Mouse (Mus musculus) frontal cortex, postnatal 14 days (tissue): ENCODE measurements at regions not wholly inside any gene's neighbourhood (a gene's known extent, or its start where the extent isn't known, plus 50 kb on each side); places are given as distances from the start of the nearest gene placed in this dataset.

ENCODE experiments used
- DNase-seq, 2 experiments: peaks; one replicate each; pipeline ENCODE4 v3.0.0; 2022; ENCODE audit warnings: low spot score in 2 of 2

GRCm38 (mm10) chr14:72942571-72942970, 106.3 kb downstream of the Cysltr2 start:
- no peak for DNase-seq

GRCm38 (mm10) chr14:72939067-72939393, 109.9 kb downstream of the Cysltr2 start:
- no peak for DNase-seq

- no peak for DNase-seq
Observed at GRCm38 (mm10) chr14:72938382-72939066, 110.4 kb downstream of the Cysltr2 start.

GRCm38 (mm10) chr14:72933598-72933997, 115.3 kb downstream of the Cysltr2 start:
- no peak for DNase-seq

GRCm38 (mm10) chr14:72932296-72932695, 116.6 kb downstream of the Cysltr2 start:
- DNase-seq: no peak

DNA sequence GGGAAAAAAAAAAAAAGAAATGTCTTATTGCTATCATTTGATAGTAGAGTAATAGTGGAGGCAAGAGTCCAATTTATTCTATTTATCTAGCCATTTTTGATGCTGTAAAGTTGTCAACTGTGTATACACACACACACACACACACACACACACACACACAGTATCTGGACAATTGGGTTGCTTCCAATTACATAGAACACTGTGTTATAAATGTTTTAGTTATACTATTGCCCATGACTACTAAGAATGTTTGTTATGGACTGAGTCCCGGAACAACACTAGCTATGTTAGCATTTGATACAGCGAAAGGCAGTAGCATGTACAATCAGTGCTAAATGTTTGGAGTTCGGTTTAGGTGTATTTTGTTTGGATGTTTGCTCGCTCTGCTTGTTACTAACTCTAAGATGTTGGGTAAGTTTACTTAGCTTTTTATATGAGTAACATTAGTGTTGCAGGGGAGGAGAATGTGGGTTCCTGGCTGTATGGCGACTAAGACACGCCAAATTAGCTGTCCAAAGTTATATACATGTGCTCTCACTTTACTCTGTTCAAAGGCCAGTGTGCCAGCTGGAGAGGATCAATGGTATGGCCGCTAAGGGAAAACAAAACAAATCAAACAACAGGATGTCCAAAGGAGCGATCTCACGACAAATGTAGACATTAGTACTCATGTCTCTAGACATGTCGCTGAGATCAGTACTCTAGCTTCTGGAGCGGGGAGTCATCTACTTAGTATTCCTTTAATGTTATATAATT, 147.6 kb downstream of the Cysltr2 start:
- DNase-seq: no peak

DNA sequence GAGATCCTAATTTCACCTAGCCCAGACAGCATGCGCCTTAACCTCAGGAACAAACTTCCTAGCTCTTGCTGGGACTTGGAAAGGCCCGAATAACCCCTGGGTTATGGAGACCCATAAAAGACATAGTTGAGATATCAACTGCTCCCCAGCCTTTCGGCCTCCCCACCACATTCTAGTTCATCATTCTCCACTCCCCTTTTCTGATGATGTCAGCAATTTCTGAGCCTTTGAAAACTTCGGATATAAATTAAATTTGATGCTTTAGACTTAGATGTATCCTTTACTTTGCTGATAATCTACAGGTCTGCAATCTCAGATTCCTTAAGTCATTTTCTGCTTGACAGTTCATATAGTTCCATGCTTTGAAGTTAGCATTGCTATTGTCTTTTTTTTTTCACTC, 149.3 kb downstream of the Cysltr2 start:
- no peak for DNase-seq

DNA sequence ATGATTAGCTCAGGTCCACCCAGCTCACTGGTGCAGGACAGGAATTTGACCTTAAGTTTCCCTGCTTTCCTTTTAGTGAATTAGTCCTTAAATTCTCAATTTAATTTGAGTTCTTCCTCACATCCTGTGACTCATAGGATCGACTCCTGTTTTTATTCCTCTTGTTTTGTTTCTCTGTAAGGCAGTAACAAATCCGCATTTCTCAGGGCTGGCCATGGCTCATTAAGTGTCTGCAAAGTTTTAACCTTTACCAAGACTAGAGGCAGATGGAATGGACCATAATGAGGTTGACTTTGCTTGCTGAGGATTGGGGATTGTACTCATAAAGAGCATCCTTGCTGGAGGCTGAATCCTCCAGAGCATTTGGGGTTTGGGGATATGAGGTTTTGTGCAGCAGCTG, 156.6 kb downstream of the Cysltr2 start:
- DNase-seq: no peak

DNA sequence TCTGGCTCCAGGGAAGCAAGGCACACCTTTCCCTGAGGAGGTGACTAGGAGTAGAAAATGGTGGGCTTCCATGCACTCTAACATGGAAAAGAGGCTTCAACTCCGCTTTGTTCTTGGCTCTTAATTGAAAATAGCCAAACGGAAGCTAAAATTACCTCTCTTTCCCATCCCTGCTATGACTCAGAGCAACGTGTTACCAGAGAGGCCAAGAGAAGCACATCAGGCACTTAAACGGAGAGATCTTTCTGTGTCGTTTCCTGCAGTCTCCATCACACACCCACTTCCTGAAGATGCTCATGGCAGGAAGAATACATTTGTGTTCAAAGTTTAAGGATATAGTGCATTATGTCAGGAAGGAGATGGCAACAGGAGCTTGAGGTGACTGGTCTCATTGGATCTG, 159.3 kb downstream of the Cysltr2 start:
- DNase-seq: no peak

- DNase-seq: no peak
Observed at GRCm38 (mm10) chr14:72887470-72888071, 161.3 kb downstream of the Cysltr2 start.

- DNase-seq: no peak
Observed at GRCm38 (mm10) chr14:72886935-72887369, 162.0 kb downstream of the Cysltr2 start.

- no peak for DNase-seq
Observed at GRCm38 (mm10) chr14:72885824-72886223, 163.1 kb downstream of the Cysltr2 start.

DNA sequence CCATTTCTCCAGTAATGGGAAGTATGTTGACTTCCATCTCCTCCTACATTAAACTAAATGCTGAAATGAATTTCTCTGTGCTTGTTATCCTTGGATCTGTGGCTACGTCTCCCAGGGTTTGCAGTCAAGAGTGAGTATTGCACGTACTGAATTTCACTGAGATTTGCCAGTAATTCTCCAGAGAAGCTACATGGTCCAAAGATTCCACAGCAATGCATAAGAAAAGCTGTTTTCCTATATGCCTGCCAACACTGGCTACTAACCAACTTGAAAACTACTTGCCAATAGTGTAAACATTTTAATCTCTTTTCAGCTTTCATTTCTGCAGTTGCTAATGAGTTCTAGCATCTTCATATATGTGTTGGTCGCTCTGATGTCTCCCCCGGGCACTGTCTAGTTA, 164.4 kb downstream of the Cysltr2 start:
- no peak for DNase-seq

GRCm38 (mm10) chr14:72877132-72877531, 167.3 kb upstream of the Fndc3a start:
- DNase-seq: no peak

- no peak for DNase-seq
Observed at GRCm38 (mm10) chr14:72873494-72873893, 163.7 kb upstream of the Fndc3a start.

GRCm38 (mm10) chr14:72869188-72869749, 159.5 kb upstream of the Fndc3a start:
- peak; percentile 12 to 22 for DNase-seq

DNA sequence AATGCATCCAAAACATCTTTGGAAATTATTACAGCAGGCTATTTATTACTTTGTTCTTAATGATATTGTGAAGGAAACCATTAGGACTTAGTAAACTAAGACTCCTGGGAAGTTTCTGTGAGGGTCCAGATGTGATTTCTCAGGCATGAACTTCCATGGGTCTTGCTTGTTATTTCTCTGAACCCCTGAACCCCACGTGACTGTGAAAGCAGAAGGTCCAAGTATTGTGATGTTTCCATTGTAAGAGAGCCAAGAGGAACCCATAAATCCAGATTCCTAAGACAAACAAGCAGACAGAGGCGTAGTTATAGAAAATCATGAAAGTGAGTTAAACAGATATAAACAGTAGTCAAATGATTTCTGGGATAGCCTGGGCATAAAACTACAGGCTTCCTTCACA, 157.1 kb upstream of the Fndc3a start:
- DNase-seq: no peak

DNA sequence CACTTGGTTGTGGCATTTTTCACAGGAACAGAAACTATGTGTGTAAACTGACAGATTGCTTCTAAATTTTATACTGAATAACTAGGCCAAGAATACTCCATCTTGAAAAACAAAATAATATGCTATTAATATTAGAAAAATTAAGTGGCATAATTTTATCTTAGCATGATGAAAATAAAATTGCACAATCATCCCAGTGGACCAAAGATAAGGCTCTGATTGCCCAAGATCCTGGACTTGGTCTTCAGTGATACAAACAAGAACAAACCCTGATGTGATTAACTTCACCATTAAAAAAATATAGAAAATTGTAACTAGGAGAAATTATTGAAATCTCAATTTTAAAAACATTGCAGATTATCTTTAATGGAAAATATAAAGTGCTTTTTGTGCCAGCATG, 155.7 kb upstream of the Fndc3a start:
- no peak for DNase-seq

- no peak for DNase-seq
Observed at GRCm38 (mm10) chr14:72864792-72865191, 155.0 kb upstream of the Fndc3a start.

- DNase-seq: no peak
Observed at GRCm38 (mm10) chr14:72864130-72864529, 154.3 kb upstream of the Fndc3a start.

GRCm38 (mm10) chr14:72862806-72863526, 153.2 kb upstream of the Fndc3a start:
- DNase-seq: no peak

GRCm38 (mm10) chr14:72854226-72854625, 144.4 kb upstream of the Fndc3a start:
- DNase-seq: no peak
